Mouse (Mus musculus) MN1 (cell line): ENCODE measurements around the gene Adk.

Experiments
- DNase-seq: peaks from one replicate; pipeline ENCODE4 v3.0.0-alpha.2; 2016; ENCODE audit warnings: low spot score

Adk gene

DNA sequence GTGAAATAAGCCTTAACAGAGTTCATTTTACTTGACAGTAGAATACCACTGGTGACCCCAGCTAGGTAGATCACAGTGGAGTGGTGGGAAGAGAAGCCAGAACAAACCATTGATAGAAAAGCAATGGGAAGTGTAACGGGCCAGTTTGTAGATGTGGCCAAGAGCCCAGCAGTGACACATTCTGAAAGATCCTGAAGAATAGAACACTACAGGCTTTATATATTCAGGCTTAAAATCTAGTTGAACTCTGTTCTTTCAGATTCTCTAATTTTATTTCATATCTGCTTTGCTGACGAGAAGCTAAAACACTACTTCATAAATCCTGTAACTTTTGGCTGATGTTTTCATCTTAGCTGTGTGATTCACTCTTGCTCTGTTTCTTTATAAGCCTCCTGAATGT is 48.5 kb downstream of the Adk start:
- DNase-seq = no peak

DNA sequence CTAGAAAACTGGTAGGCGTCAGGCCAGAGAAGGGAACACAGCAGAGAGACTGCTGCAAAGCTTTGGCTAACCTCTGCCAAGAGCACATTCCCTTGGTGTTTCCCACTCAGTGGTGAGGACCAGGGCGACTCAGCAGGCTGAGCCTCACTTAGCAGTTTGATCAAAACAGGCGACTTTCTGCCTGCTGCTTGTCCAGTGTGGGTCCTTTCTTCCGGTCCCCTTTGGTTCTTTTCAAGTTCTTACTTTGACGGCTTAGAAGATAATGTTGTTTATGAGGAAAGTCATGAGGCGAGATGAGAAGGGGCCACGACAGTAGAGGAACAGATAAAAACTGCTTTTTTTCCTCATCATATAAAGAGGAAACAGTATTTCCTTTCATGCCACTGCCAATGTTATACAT is 49.2 kb downstream of the Adk start:
- DNase-seq = no peak

DNA sequence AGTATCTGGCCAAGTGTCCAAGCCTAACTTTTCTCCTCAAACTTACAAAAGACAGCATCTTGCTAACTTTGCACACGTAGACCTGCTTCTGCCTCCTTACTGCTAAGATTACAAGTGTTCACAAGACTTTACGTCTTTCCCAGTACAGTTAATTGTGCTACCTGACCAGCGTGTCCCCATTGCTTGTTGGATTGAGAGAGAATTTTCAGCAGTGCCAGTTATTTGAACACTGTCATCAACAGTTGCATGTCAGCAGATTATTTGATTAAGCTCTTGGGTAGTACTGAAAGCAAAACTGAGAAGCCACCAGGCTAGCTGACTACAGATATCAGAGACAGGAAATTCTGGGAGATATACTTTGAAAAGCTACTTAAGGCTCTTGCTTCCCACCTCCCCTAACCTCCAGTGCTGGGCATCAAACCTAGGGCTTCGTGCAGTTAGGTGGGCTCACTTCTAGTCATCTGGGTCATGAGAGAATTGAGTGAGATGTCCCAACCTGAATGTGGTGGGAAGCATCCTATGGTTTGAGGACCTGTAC is 50.4 kb downstream of the Adk start:
- DNase-seq = no peak

DNA sequence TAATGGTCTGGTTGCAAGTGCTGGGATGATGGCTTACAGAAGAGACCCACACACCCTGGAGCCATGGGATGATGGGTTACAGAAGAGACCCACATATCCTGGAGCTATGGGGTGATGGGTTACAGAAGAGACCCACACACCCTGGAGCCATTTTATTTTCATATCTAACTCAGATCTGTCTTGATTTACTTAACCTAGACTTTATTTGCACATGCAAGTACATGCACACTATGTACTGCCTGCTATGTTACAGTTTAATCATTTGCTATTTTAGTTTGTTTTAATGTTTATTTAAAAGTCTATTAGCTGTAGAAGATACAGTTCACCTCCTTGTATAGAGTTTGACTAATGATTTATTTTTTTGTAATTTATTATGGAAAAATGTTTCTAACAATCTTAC is 52.7 kb downstream of the Adk start:
- no peak for DNase-seq

DNA sequence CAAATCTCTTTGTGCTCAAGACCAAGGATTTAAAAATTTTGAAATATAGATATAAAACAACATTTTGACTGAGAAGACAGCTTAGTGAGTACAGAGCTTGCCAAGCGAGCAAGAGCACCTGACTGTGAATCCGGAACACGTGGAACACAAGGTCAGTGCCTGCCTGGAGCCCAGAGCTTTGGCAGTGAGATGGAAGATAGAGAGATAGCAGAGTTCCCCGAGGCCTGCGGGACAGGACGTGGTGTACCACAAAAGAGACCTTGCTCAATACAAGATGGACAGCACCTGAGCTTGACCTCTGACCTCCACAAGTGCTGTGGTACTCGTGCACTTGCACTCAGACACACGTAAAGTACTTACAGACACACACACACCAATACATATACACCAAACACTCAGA is 54.2 kb downstream of the Adk start:
- no peak for DNase-seq

DNA sequence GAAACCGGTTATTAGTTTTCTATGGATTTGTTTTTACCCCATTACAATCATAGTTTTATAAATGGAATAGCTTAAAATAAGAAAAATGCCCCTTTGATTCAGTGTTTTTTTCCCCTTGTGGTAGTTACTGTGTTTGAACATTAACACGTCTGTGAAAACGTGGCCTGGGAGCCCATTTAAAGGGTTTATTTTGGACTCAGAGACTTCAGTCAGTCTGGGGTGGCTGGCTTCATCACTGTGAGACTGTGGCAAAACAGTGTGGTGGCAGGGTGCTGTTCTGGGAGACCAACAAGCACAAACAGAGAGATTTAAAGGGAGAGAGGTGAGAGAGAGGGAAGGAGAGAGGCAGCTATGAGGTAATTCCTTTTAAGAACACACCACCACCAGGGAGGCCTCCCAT is 55.2 kb downstream of the Adk start:
- DNase-seq = no peak

DNA sequence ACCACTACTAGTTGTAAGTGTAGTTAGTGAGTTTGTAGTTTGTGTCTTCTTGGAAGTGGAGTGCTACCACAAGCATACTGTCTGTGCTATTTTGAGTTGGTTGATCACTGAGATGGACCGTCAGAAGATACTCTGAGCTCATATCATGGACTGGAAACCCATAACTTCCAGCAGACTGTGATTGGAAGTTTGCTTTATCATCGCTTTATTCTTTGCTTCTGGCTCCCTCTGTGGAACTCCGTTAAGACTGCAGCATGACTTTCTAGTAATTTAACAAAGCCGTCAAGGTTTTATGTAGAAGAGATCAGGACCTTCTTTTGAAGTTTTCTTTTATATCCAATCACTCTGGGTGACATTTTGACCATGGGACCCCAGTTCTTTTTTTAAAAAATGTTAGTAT is 58.1 kb downstream of the Adk start:
- no peak for DNase-seq

DNA sequence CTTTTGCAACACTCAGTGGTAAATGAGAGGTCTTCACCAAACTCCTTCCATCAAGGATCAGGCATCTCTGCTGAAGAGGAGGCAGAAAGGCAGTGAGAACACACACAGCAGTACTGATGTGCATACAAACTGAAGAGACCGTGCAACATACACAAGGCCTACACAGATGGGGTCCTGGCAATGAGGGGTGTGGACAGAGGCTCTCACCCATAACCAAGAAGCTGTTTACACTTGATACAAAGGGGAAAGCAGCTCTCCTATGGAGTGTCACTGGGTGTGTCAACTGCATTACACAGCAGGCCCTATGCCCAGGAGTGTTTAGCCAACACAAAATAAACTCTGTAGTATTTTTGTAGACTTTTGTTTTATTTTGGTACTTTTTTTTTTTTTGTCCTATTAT is 59.1 kb downstream of the Adk start:
- DNase-seq = no peak

DNA sequence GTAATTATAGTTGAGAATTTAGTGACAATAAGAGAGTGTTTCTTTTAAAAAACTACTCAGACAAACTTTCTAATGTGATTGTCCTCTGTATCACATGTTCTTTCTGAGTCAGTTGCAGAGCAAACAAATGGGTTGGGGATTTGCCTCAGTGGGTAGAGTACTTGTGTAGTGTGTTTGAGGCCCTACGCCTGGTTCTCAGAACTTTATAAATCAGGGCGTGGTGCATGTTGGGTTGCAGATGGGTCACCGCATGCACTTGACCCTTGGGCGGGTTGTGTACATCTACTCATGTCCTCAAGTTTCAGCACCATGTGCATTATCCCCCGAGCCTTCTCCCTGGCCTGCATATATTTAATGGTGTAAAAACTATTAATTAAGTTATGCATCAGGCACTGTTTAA is 59.8 kb downstream of the Adk start:
- no peak for DNase-seq

DNA sequence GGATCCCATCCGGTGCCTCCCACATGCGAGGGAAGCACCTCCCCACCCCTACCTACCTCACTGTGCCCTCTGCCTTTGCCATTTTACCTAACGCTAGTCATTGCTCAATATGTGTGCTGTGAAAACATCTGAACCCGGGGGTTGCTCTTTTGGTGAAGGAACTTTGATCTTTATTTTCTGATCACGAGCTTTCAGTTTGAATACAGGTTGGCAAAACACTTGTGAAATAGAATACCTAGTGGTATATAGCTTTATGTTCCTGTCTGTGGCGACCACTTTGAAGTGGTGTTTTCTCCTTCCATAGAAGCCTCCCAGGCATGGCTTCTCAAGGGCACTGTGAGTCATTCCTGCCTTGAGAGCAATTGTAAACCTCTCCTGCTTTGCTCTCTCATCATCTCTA is 60.4 kb downstream of the Adk start:
- DNase-seq = no peak

DNA sequence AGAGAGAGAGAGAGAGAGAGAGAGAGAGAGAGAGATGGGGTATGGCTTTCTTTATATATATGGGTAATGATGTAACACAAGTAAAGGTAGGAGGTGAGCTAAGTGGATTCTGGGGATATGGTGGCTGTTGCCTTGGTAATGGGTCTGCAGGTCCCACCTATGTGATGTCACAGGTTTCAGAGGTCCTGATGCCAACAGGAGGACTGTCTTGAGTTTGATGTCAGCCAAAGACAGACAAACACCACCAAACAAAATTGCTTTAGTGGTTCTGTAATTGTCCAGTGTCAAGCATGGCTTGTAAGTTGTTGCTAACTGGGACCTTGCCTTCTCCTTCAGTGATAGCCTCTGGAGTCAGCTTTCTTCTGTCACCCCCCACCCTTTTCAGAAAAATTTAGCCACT is 62.0 kb downstream of the Adk start:
- DNase-seq = no peak

DNA sequence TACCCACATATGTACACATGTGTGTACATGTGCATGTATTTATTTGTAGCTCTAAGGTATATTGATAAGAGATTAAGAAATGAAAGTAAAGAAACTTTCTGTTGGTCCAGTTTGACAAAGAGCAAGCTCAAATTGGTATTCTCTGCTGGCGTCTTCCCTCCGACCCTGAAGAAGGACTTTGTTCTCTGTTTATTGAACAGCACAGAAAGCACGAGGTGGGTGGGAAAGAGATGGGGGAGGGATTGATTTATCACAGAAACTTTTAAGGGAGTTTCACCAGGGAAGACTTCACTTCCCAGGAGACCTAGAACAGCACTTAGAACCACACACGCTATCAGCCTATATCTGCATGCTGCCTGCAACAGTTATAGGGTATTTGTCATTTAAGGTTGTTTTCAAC is 62.9 kb downstream of the Adk start:
- DNase-seq = no peak

DNA sequence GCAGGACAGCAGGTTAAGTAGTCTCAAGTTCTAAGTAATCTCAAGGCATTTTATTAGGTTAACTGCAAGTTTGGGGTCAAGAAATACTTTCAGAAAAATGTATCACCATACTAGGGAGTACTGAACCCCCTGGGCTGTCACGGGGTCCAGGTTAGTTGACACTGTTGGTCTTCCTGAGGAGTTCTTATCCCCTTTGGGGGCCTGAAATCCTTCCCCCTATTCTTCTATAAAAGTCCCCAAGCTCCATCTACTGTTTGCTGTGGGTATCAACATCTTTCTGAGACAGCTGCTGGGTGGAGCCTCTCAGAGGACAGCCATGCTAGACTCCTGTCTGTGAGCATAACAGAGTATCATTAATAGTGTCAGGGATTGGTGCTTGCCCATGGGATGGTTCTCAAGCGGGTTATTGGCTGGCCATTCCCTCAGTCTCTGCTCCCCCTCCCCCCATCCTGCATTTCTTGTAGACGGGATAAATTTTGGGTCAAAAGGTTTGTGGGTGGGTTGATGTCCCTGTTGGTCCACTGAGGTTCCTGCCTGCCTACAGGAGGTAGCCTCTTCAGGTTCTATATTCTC is 63.6 kb downstream of the Adk start:
- DNase-seq = peak; percentile 28

DNA sequence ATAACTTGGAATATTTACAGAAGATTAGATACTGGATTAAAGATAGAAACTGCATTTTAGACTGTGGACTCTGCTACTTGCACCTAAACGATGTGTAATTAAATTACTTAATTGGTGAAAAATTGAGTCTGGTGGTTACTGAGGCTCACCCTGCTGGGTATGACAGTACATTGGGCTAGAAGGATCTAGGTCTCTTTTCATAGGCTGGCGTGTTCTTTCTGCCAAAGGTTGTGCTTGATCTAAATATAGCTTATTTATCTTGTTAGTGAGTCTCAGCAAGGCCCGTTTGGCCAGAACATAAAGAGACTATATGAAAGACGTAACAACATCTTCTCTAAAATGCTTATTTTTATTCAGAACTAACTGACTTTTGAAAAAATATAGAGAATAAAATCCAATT is 65.7 kb downstream of the Adk start:
- no peak for DNase-seq

DNA sequence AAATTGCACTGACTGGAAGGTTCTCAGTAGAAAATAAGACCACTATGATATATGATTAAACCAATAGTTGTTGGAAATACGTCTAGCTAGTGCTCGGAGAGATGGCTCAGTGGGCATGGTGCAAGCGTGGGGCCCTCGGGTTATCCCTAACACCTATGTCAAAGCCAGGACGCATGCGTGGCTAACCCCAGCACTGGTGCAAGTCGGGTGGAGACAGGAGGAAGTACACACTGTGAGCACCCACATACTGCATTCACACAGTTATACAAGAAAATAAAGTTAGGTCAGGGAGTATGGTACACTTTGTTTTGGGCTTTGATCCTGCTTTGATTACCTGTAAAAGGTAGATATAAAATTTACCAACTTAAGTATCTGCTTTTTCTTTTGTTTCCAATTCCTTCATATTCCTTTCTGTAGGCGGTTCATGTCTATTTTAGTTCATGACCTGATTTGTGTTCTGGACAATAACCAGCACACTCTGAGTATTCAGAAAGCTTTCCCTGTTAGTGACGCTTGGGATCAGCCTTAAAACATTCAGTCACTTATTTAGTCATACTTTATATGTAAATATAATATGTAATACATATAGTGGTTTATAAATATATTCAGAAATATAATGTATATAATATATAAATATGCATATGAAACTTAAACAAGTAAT is 67.4 kb downstream of the Adk start:
- DNase-seq = no peak

DNA sequence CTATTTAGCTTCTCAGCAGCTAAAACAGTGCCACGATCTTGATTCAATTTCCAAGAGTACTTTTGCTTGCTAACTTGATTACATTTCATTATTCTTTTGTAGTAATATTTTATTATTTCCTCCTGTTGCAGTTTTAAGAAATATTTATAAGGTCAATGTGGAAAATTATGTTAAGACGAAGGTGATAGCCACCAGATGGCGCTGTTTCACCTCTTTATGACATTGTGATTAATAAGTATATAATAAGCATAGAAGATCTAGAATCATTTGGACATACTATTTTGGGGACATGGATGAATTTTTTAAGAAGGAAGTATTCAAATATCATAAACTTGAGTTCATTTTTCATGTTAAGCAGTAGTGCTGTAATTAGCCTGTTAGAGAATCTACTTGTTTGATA is 68.1 kb downstream of the Adk start:
- peak; percentile 67 for DNase-seq

DNA sequence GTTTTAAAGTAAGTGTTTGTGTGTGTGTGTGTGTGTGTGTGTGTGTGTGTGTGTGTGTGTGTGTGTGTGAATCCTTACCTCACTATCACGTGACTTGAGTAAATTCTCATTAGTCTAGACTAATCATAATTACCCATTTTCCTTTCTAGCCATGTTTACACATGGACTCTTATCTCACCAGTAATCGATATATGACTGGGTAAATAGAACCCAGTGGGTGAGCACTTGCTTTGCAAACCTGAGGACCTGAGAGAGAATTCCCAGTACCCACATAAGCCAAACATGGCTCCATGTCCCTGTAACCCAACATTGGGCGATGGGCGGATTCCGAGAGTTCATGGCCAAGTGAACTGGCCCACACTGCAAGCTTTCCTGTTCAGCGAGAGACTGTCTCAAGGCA is 74.8 kb downstream of the Adk start:
- no peak for DNase-seq

DNA sequence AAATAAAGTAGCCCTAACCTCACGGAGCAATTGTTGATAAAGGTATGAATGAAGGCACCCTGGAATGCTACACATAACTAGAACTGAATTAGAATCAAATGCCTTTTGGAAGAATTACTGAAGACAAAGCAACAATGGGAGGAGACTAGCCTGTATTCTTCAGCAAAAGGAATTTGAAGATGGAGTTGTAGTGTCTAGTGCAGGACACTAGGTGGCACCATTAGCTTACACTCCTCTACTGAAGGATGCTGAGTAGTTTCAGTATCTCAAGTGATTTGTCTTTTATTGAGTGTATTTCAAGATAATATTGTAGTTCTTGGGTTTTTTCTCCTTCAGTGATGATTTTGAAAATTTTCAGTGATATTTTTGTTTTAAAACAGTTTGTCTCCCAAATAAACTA is 84.5 kb downstream of the Adk start:
- DNase-seq = peak; percentile 79

DNA sequence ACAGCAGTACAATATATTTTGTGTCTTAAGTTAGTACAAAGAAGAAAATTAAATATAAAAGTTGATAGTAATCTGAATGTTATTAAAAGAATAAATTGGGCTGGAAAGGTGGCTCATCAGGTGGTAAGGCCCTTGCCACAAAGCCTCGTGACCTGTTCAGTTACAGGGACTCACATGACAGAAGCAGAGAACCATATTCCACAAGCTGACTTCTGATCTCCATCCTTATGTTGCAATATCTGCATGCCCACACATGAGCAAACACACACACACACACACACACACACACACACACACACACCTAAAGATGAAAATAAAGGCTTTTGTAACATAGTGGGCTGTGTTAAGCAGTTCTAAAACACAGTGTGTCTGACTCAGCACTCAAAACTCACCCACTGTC is 90.2 kb downstream of the Adk start:
- DNase-seq = no peak

DNA sequence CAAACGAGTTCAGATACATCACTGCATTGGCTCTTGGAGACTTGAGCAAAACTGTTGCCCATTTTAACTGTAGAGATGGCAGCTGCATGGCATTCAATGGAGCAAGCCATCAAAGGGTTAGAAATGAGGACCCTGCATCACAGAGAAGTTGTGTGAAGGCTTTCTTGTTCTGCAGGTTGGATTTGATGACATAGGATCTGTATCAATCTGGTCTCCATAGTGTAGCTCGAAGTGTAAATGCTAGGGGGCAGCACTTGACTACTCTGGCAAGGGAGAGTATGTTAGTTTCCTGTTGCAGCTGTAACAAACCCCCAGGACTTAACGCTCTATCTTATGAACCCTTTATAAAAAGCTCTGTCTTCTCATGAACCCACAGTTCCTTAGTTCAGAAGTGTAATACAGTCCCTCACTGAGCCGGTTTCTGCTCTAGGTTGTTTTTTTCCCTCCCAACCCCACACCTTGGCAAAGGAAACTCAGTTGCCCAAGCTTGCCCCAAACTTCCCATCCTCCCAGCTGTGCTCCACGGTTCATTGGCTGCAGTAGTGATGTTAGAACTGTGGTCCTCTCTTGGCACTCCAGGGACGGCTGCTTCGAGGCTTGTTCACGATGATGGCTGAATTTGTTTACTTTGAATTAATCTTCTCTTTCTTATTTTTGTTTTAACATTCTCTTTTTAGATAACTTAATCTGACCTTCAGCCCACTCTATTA is 91.2 kb downstream of the Adk start:
- peak; percentile 25 for DNase-seq

DNA sequence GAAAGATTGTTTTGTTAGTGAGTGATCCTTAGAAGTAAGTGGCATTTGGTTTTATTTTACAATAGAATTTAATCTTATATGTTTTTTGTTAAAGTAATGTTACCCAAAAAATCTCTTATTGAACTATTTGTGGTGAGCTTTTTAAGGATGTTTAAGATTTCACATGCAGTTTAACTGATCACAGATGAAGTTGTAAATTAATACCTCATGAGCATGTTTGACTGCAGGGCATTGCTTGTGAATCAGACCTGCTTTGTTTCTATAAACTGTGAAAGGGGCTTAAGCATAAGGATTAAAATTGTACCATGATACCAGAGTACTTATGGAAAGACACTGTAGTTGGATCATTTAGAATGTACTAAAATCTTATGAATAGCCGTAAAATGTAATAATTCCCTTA is 94.8 kb downstream of the Adk start:
- no peak for DNase-seq

DNA sequence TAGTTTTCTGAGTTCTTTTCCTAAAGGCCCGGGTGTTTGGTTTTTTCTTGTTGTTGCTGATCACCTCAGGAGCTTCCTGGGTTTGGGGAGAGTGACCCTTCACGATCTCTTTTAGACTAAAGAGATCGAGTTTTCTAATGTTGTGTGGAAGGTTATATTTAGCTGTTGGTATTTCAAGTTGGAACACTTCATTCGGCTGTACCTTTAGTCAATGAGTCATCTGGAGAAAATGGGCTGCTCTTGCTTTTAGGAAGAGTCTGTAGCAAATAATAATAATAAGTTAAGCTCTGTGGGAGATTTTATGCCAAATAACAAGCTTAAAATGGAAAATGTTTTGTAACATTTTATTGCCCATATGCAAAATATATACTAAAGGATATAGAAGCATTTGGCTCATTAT is 97.9 kb downstream of the Adk start:
- DNase-seq = no peak

DNA sequence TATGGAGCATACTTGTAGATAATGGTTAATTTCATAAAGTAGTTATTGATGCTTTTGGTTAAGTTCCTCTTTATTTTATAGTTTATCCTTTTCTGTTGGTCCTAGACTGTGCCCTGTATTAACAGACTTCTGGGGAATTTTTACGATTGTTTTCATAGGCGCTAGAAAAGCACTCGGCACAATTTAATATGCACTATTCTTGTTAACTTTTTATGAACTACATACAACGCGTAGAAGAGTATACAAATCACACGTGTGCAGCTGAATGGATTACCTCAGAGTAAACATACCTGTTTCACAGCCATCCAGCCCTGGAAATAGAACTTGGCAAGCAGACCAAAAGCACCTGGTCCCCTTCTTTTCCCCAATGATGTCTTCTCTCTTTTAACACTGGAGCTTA is 99.7 kb downstream of the Adk start:
- DNase-seq = no peak

DNA sequence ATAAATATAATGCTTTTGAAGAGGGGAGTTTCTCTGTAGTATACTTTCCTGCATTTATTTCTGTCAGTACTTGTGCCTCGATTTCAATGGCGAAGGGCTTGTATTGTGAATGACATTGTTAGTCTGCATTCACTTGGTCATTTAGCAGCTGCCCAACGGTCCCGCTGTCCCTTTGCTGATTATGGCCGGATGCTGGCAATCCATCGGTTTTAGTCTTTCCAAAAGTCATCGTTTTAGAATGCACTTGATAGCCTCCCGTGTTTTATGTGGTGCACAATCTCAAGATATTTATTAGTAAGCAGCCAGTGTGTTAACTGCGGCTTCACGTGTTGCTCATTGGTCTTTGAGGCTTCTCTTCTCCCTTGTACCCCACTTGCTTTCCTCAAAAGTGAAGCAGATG is 113.3 kb downstream of the Adk start:
- no peak for DNase-seq
